Mouse (Mus musculus): Measurements from ENCODE around the gene Twnk. TPM values are rescaled to one million over a fixed set of nuclear protein-coding genes. Genes with fewer than 3 reads are reported as not detected.

Gene Twnk
- polyA plus RNA-seq, 1 experiment from 2014 or later, result 28.4 TPM

- Histone ChIP-seq H3K9ac (replicated peaks; ENCODE audit: low read length) (no peak overlapping the region; the same call in 1 of the 2 replicates), H3K27ac (ENCODE audit: low read length) (peak overlapping the region; percentile 51), H3K9me3 (ENCODE audit: low read length) (no peaks in the 10 kb centered on the region), H3K4me2 (replicated peaks; ENCODE audit: low read depth, low read length) (no peak overlapping the region), H3K27me3 (ENCODE audit: insufficient read depth, low read length) (no peaks in the 10 kb centered on the region), H3K4me3 (ENCODE audit: low read length) (no peak overlapping the region), H3K36me3 (ENCODE audit: insufficient read depth, low read length) (peaks cover 8% of the 10 kb centered on the region; the same call in 1 of the 2 replicates), H3K4me1 (ENCODE audit: insufficient read depth, low read length) (peaks cover 29% of the 10 kb centered on the region)
- 34% methylated on average over 4 of the region's 4 CpGs for WGBS
- ATAC-seq (ENCODE audit: low FRiP score, low TSS enrichment), result 0 out of 2 replicates have a peak, but pooled peaks have one; percentile 29
Measured at GRCm38 (mm10) chr19:45056364-45056763, 50.9 kb downstream of the Twnk start.

- Histone ChIP-seq H3K36me3 (ENCODE audit: insufficient read depth, low read length) (peaks cover 8% of the 10 kb centered on the region; the same call in 1 of the 2 replicates), H3K9ac (replicated peaks; ENCODE audit: low read length) (peak overlapping the region; percentile 85), H3K27ac (ENCODE audit: low read length) (peak overlapping the region; percentile 98), H3K4me1 (ENCODE audit: insufficient read depth, low read length) (peaks cover 29% of the 10 kb centered on the region), H3K9me3 (ENCODE audit: low read length) (no peaks in the 10 kb centered on the region), H3K4me3 (ENCODE audit: low read length) (peak overlapping the region; percentile 62), H3K27me3 (ENCODE audit: insufficient read depth, low read length) (no peaks in the 10 kb centered on the region), H3K4me2 (replicated peaks; ENCODE audit: low read depth, low read length) (peak overlapping the region; percentile 62)
- ATAC-seq (ENCODE audit: low FRiP score, low TSS enrichment), result no peak
- 62% methylated on average over 7 of the region's 7 CpGs for WGBS
Measured at GRCm38 (mm10) chr19:45056908-45057698, 51.6 kb downstream of the Twnk start.

- Histone ChIP-seq H3K27me3 (ENCODE audit: insufficient read depth, low read length) (no peaks in the 10 kb centered on the region), H3K36me3 (ENCODE audit: insufficient read depth, low read length) (peaks cover 4% of the 10 kb centered on the region; the same call in 1 of the 2 replicates), H3K4me3 (ENCODE audit: low read length) (peak overlapping the region; percentile 62), H3K4me1 (ENCODE audit: insufficient read depth, low read length) (peaks cover 29% of the 10 kb centered on the region), H3K27ac (ENCODE audit: low read length) (peak overlapping the region; percentile 98), H3K9ac (replicated peaks; ENCODE audit: low read length) (peak overlapping the region; percentile 85), H3K4me2 (replicated peaks; ENCODE audit: low read depth, low read length) (peak overlapping the region; percentile 62), H3K9me3 (ENCODE audit: low read length) (no peaks in the 10 kb centered on the region)
- WGBS, result 31% methylated on average over 7 of the region's 7 CpGs
- ATAC-seq (ENCODE audit: low FRiP score, low TSS enrichment), result no peak
Measured at GRCm38 (mm10) chr19:45057724-45058112, 52.3 kb downstream of the Twnk start.

GRCm38 (mm10) chr19:45058113-45058839, 52.8 kb downstream of the Twnk start:
- ATAC-seq (ENCODE audit: low FRiP score, low TSS enrichment), result peak; percentile 93

GRCm38 (mm10) chr19:45058841-45059240, 53.4 kb downstream of the Twnk start:
- Histone ChIP-seq H3K4me3 (ENCODE audit: low read length) (peak overlapping the region; percentile 62), H3K27me3 (ENCODE audit: insufficient read depth, low read length) (peaks cover under 1% of the 10 kb centered on the region; the same call in 1 of the 2 replicates), H3K9ac (replicated peaks; ENCODE audit: low read length) (peak overlapping the region; percentile 86), H3K4me2 (replicated peaks; ENCODE audit: low read depth, low read length) (peak overlapping the region; percentile 62), H3K9me3 (ENCODE audit: low read length) (no peaks in the 10 kb centered on the region), H3K27ac (ENCODE audit: low read length) (peak overlapping the region; percentile 98), H3K4me1 (ENCODE audit: insufficient read depth, low read length) (peaks cover 23% of the 10 kb centered on the region), H3K36me3 (ENCODE audit: insufficient read depth, low read length) (no peaks in the 10 kb centered on the region)
- ATAC-seq (ENCODE audit: low FRiP score, low TSS enrichment), result peak; percentile 3; the same call in 1 of the 2 replicates
- WGBS, result 0% methylated on average over 14 of the region's 14 CpGs

More at GRCm38 (mm10) chr19:45058113-45058839, 52.8 kb downstream of the Twnk start:
- H3K9ac ChIP-seq (replicated peaks; ENCODE audit: low read length), result peak overlapping the region; percentile 86
- peak overlapping the region; percentile 98 for H3K27ac ChIP-seq (ENCODE audit: low read length)
- peak overlapping the region; percentile 62 for H3K4me2 ChIP-seq (replicated peaks; ENCODE audit: low read depth, low read length)
- peak overlapping the region; percentile 62 for H3K4me3 ChIP-seq (ENCODE audit: low read length)
- under 1% methylated on average over 34 of the region's 34 CpGs for WGBS
- no peaks in the 10 kb centered on the region for H3K9me3 ChIP-seq (ENCODE audit: low read length)
- no peaks in the 10 kb centered on the region for H3K27me3 ChIP-seq (ENCODE audit: insufficient read depth, low read length)
- H3K4me1 ChIP-seq (ENCODE audit: insufficient read depth, low read length), result peaks cover 23% of the 10 kb centered on the region
- H3K36me3 ChIP-seq (ENCODE audit: insufficient read depth, low read length), result 0 out of 2 replicates have a peak, but pooled peaks cover 2% of the 10 kb centered on the region

Other genes starting within 250 kb of the Twnk start
- gene Pax2, start 249.6 kb upstream of the Twnk start, polyA plus RNA-seq (2015; fragmentation: Nextera tagmentation; extraction: Ambion mirVana), result 23.8 and 33.2 TPM in 2 replicates
- gene Slf2, start 74.5 kb upstream of the Twnk start, polyA plus RNA-seq (2015; fragmentation: Nextera tagmentation; extraction: Ambion mirVana), result 38.7 and 46.0 TPM in 2 replicates
- gene Sema4g, start 16.6 kb upstream of the Twnk start, polyA plus RNA-seq (2015; fragmentation: Nextera tagmentation; extraction: Ambion mirVana), result 6.5 and 7.0 TPM in 2 replicates
- 69.5 and 72.8 TPM in 2 replicates for gene Mrpl43, start 779 bp downstream of the Twnk start, polyA plus RNA-seq (2015; fragmentation: Nextera tagmentation; extraction: Ambion mirVana)
- gene Lzts2, start 8.8 kb downstream of the Twnk start, polyA plus RNA-seq (2015; fragmentation: Nextera tagmentation; extraction: Ambion mirVana), result 57.5 and 59.2 TPM in 2 replicates
- gene Pdzd7, start 40.1 kb downstream of the Twnk start, polyA plus RNA-seq (2015; fragmentation: Nextera tagmentation; extraction: Ambion mirVana), result 0.82 and 0.89 TPM in 2 replicates
- 25.6 and 27.4 TPM in 2 replicates for gene Sfxn3, start 41.8 kb downstream of the Twnk start, polyA plus RNA-seq (2015; fragmentation: Nextera tagmentation; extraction: Ambion mirVana)
- 14.6 and 18.4 TPM in 2 replicates for gene Kazald1, start 69.6 kb downstream of the Twnk start, polyA plus RNA-seq (2015; fragmentation: Nextera tagmentation; extraction: Ambion mirVana)
- not detected in 2 replicates for gene Tlx1, start 145.0 kb downstream of the Twnk start, polyA plus RNA-seq (2015; fragmentation: Nextera tagmentation; extraction: Ambion mirVana)
- gene Lbx1, start 230.1 kb downstream of the Twnk start, polyA plus RNA-seq (2015; fragmentation: Nextera tagmentation; extraction: Ambion mirVana), result not detected in 2 replicates